Mouse (Mus musculus): Measurements from ENCODE around the gene Gm11214.

- TF ChIP-seq GATA1 (IDR thresholded peaks at IDR 0.05; ENCODE audit: low read length) (no peak), TAL1 (IDR thresholded peaks at IDR 0.05; ENCODE audit: low read length) (no peak)
These were observed 29.2 kb upstream of the Gm11214 start for GRCm38 (mm10) chr4:63692351-63692750.
